Mouse (Mus musculus): ENCODE results near the gene Dmrta2. TPM values are rescaled to one million over a fixed set of nuclear protein-coding genes. Genes with fewer than 3 reads are reported as not detected.

The Dmrta2 gene
- 0.04 TPM in 1 of 2 replicates, not detected in the other for polyA plus RNA-seq (2015; fragmentation: Nextera tagmentation; extraction: Ambion mirVana)

GRCm38 (mm10) chr4:109977148-109978067, at the start of gene Dmrta2:
Gene Dmrta2 (plus strand): TSS chr4:109978053.

